Mouse (Mus musculus) liver, embryonic 15.5 days (tissue): ENCODE data around the gene Chil5. TPM values are rescaled to one million over a fixed set of nuclear protein-coding genes. Genes with fewer than 3 reads are reported as not detected.
"Not testable (repeated sequence)": the region's sequence is repeated elsewhere in the genome, so short reads cannot be mapped to it uniquely, and the experiment has no call there.

ENCODE experiments used
- ATAC-seq: fragments of 200-750 bp; cut with Nextera tagmentation; 2 replicates; pipeline ENCODE4 v1.8.0; 2017; ENCODE audit warnings: moderate number of reproducible peaks, mild to moderate bottlenecking, moderate library complexity; ENCODE audit not compliant: insufficient read depth
- H3K27ac ChIP-seq: fragments of 300-500 bp; sonication (generic); replicated peaks from 2 replicates; pipeline ENCODE4 v1.5.1; 2015; ENCODE audit warnings: mild to moderate bottlenecking, inconsistent platforms
- H3K27me3 ChIP-seq: fragments of 300-500 bp; sonication (generic); 2 replicates; pipeline ENCODE4 v1.6.1; 2015; ENCODE audit warnings: mild to moderate bottlenecking, inconsistent platforms
- H3K36me3 ChIP-seq: fragments of 300-500 bp; sonication (generic); replicated peaks from 2 replicates; pipeline ENCODE4 v1.6.1; 2015; ENCODE audit warnings: moderate library complexity, mild to moderate bottlenecking, inconsistent platforms
- H3K4me1 ChIP-seq: fragments of 300-500 bp; sonication (generic); replicated peaks from 2 replicates; pipeline ENCODE4 v1.6.1; 2015; ENCODE audit warnings: inconsistent platforms
- H3K4me2 ChIP-seq: fragments of 300-500 bp; sonication (generic); 2 replicates; pipeline ENCODE4 v1.6.1; 2015; ENCODE audit warnings: moderate library complexity, mild to moderate bottlenecking, inconsistent platforms
- H3K4me3 ChIP-seq: fragments of 300-500 bp; sonication (generic); replicated peaks from 2 replicates; pipeline ENCODE4 v1.5.1; 2015; ENCODE audit warnings: mild to moderate bottlenecking, inconsistent platforms
- H3K9ac ChIP-seq: fragments of 300-500 bp; sonication (generic); 2 replicates; pipeline ENCODE4 v1.6.1; 2015; ENCODE audit warnings: moderate library complexity, mild to moderate bottlenecking, inconsistent platforms
- H3K9me3 ChIP-seq: fragments of 300-500 bp; sonication (generic); replicated peaks from 2 replicates; pipeline ENCODE4 v1.6.1; 2016; ENCODE audit warnings: inconsistent platforms
- WGBS: fragments of 180-500 bp; shearing (Covaris S2); methylation state at CpG from one replicate; pipeline ENCODE4 v1.1.7; 2015; ENCODE audit warnings: mixed read lengths; ENCODE audit not compliant: insufficient replicate concordance; 5-methylcytosine and 5-hydroxymethylcytosine counted together
- polyA plus RNA-seq: library from polyadenylated mRNA; unstranded; fragments of >200 nt; fragmentation: Nextera tagmentation; extraction: Ambion mirVana; gene quantifications from 2 replicates; pipeline ENCODE4 v1.2.1, GENCODE M21; 2015

Chil5 gene
- 0.10 and 0.24 TPM in 2 replicates for polyA plus RNA-seq

GRCm38 (mm10) chr3:106032781-106033180, at the start of gene Chil5:
TSS of gene Chil5 (minus strand) at chr3:106032814.
- Histone ChIP-seq H3K27me3 (no peaks in the 10 kb centered on the region), H3K27ac (no peak within 1 kb of the TSS), H3K36me3 (no peaks in the 10 kb centered on the region), H3K4me2 (no peak within 1 kb of the TSS), H3K9me3 (no peaks in the 10 kb centered on the region), H3K9ac (no peak within 1 kb of the TSS), H3K4me1 (no peaks in the 10 kb centered on the region), H3K4me3 (no peak within 1 kb of the TSS)
- 42% methylated on average over 1 of the region's 1 CpGs for WGBS
- no peak for ATAC-seq

GRCm38 (mm10) chr3:106074824-106075223, 42.2 kb upstream of the Chil5 start:
- Histone ChIP-seq H3K9ac (no peak overlapping the region), H3K27ac (no peak overlapping the region), H3K9me3 (no peaks in the 10 kb centered on the region), H3K4me2 (no peak overlapping the region), H3K4me1 (no peaks in the 10 kb centered on the region), H3K4me3 (no peak overlapping the region), H3K27me3 (no peaks in the 10 kb centered on the region), H3K36me3 (no peaks in the 10 kb centered on the region)
- WGBS: 43% methylated on average over 1 of the region's 1 CpGs
- ATAC-seq: no peak

DNA sequence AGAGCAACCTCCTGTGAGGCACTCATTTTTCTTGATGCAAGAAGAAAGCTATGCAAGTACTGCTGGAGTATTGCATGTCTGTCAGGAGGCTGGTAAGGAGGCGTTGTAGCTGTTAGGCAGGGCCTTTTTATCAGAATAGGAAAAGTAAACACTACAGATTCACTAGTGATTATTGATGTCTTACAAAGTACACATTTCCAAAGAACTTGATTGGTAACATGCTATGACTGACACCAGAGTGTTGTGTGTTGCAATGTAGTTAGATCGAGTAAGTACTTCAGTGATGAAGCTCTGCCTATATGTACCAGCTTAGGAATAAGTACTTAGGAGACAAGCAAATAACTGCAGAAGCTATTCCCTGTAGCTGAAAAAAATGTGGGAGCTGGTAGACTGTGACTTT, 38.4 kb upstream of the Chil5 start:
- Histone ChIP-seq H3K36me3 (no peaks in the 10 kb centered on the region), H3K27ac (no peak overlapping the region), H3K4me3 (no peak overlapping the region), H3K27me3 (no peaks in the 10 kb centered on the region), H3K9ac (no peak overlapping the region), H3K9me3 (no peaks in the 10 kb centered on the region), H3K4me2 (no peak overlapping the region), H3K4me1 (no peaks in the 10 kb centered on the region)
- WGBS: 56% methylated on average over 2 of the region's 2 CpGs
- no peak for ATAC-seq

DNA sequence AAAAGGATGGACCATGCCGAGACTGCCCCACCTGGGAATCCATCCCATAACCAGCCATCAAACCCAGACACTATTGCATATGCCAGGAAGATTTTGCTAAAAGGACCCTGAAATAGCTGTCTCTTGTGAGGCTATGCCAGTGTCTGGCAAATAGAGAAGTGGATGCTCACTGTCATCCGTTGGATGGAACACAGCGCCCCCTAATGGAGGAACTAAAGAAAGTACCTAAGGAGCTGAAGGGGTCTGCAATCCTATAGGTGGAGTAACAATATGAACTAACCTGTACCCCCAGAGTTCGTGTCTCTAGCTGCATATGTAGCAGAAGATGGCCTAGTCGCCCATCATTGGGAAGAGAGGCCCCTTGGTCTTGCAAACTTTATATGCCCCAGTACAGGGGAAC, 35.1 kb upstream of the Chil5 start:
- H3K27ac ChIP-seq, H3K4me3 ChIP-seq, H3K9me3 ChIP-seq, H3K9ac ChIP-seq, ATAC-seq, H3K4me1 ChIP-seq, H3K27me3 ChIP-seq, H3K36me3 ChIP-seq, H3K4me2 ChIP-seq: not testable (repeated sequence)
- WGBS: 20% methylated on average over 5 of the region's 5 CpGs

- H3K9ac ChIP-seq: no peak overlapping the region
- no peaks in the 10 kb centered on the region for H3K9me3 ChIP-seq
- no peaks in the 10 kb centered on the region for H3K27me3 ChIP-seq
- H3K36me3 ChIP-seq: no peaks in the 10 kb centered on the region
- ATAC-seq: no peak
- no peak overlapping the region for H3K27ac ChIP-seq
- H3K4me3 ChIP-seq: no peak overlapping the region
- WGBS: 45% methylated on average over 3 of the region's 3 CpGs
- H3K4me1 ChIP-seq: no peaks in the 10 kb centered on the region
- H3K4me2 ChIP-seq: no peak overlapping the region
Measured at GRCm38 (mm10) chr3:106057966-106058365, 25.4 kb upstream of the Chil5 start.

DNA sequence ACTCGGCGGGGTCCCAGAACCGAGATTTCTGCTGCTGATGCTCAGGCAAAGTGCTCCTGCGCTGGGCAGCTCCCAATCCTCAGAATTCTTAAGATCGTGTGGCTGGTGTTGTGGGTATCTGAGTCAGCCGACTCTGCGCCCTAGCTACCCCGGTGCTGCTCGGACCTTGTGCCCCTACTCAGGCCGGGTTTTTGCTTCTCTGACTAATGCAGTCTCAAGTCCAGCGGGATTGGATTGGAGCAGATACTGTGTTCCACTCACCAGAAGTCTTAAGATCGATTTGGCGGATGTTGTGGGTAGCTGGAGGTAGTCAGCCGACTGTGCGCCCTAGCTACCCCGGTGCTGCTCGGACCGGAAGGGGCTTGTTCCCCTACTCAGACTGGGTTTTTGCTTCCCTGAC, 19.3 kb upstream of the Chil5 start:
- no peak for ATAC-seq
- Histone ChIP-seq H3K27me3 (no peaks in the 10 kb centered on the region), H3K9ac (no peak overlapping the region), H3K27ac (no peak overlapping the region), H3K4me3 (no peak overlapping the region), H3K36me3 (no peaks in the 10 kb centered on the region), H3K4me2 (no peak overlapping the region), H3K4me1 (no peaks in the 10 kb centered on the region), H3K9me3 (no peaks in the 10 kb centered on the region)
- WGBS: 48% methylated on average over 18 of the region's 18 CpGs

DNA sequence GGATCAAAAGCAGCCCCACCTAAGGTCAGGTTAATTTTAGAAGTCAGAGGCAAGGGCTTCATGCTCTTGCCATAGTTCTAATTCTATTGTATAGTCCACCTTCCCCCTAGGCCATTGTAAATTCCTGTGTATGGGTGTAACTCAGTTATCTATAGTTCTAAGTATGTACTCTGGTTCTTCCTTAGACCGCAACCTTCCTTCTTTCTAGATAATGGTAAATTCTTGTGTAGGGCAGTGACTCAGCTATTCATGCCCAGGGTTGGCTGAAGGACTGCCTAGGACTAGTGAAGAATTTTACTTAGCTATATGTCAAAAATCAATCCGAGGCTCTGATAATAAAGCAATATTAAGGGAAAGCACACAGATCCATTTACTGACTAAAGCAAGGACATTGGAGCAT, 7.7 kb upstream of the Chil5 start:
- 66% methylated on average over 2 of the region's 2 CpGs for WGBS
- Histone ChIP-seq H3K4me2 (no peak overlapping the region), H3K4me1 (no peaks in the 10 kb centered on the region), H3K4me3 (no peak overlapping the region), H3K27ac (no peak overlapping the region), H3K27me3 (no peaks in the 10 kb centered on the region), H3K36me3 (no peaks in the 10 kb centered on the region), H3K9ac (no peak overlapping the region), H3K9me3 (no peaks in the 10 kb centered on the region)
- ATAC-seq: no peak

GRCm38 (mm10) chr3:106024135-106024534, 8.5 kb downstream of the Chil5 start:
- no peak for ATAC-seq
- H3K4me2 ChIP-seq: no peak overlapping the region
- H3K4me3 ChIP-seq: no peak overlapping the region
- no peaks in the 10 kb centered on the region for H3K36me3 ChIP-seq
- H3K27me3 ChIP-seq: no peaks in the 10 kb centered on the region
- H3K27ac ChIP-seq: no peak overlapping the region
- H3K4me1 ChIP-seq: no peaks in the 10 kb centered on the region
- H3K9ac ChIP-seq: no peak overlapping the region
- 55% methylated on average over 2 of the region's 2 CpGs for WGBS
- no peaks in the 10 kb centered on the region for H3K9me3 ChIP-seq

DNA sequence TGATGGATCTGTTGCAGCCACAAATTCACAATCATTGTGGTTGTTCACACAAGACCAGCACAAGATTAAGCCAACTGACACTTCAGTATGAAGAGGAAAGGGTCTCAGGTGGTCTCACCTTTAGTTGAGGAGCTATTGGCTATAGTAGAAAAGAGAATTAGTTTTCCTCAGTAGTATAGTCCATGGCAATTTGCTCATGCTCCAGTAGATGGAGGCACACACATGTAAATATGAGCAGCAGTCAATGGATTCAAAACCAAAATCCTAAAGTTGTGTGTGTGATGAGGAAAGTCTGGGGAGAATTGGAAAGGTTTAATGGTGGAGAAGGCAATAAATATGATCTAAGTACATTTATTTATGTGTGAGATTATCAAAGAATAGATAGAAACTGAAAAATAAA, 10.8 kb downstream of the Chil5 start:
- Histone ChIP-seq H3K27me3 (no peaks in the 10 kb centered on the region), H3K4me3 (no peak overlapping the region), H3K9me3 (no peaks in the 10 kb centered on the region), H3K36me3 (no peaks in the 10 kb centered on the region), H3K9ac (no peak overlapping the region), H3K27ac (no peak overlapping the region), H3K4me1 (no peaks in the 10 kb centered on the region), H3K4me2 (no peak overlapping the region)
- no peak for ATAC-seq

DNA sequence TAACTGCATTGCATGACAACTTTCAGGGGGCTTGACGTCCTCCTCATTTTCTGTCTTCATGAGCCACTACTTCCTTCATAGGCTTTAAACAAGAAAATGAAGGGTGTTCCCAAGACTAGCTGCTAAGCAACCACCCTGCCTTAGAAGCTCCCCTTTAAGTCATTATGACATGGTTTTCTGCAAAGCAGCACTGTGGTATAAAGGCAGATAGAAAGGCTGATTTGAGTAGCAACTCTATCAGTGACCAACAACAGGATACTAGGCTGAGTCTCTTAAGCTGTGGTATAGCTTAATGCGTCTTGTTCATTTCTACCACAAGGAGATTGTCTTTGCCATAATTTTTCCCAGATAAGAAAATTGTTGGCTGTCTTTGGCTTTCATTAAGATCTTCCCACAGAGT, 18.1 kb downstream of the Chil5 start, which contains the start of gene Pifo:
Gene Pifo (minus strand): TSS at position 101 of the 400 bp plus-strand sequence.
- H3K9me3 ChIP-seq: no peaks in the 10 kb centered on the region
- no peaks in the 10 kb centered on the region for H3K4me1 ChIP-seq
- no peak within 1 kb of the TSS for H3K9ac ChIP-seq
- ATAC-seq: no peak
- H3K27ac ChIP-seq: no peak within 1 kb of the TSS
- H3K36me3 ChIP-seq: no peaks in the 10 kb centered on the region
- 59% methylated on average over 2 of the region's 2 CpGs for WGBS
- H3K4me2 ChIP-seq: no peak within 1 kb of the TSS
- H3K4me3 ChIP-seq: no peak within 1 kb of the TSS
- no peaks in the 10 kb centered on the region for H3K27me3 ChIP-seq

DNA sequence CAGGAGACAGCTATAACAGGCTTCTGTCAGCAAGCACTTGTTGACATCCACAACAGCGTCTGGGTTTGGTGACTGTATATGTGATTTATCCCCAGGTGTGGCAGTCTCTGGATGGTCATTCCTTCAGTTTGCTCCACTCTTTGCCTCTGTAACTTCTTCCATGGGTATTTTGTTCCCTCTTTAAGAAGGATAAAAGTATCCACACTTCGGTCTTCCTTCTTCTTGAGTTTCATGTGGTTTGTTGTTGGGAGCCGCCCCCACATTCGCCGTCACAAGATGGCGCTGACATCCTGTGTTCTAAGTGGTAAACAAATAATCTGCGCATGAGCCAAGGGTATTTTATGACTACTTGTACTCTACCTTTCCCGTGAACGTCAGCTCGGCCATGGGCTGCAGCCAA, 29.3 kb downstream of the Chil5 start:
- H3K27me3 ChIP-seq, H3K36me3 ChIP-seq, H3K27ac ChIP-seq, H3K4me2 ChIP-seq, H3K9me3 ChIP-seq, H3K4me1 ChIP-seq, H3K4me3 ChIP-seq, ATAC-seq, H3K9ac ChIP-seq: not testable (repeated sequence)
- 59% methylated on average over 10 of the region's 10 CpGs for WGBS

GRCm38 (mm10) chr3:106001416-106002370, 30.9 kb downstream of the Chil5 start:
- H3K9me3 ChIP-seq: no peaks in the 10 kb centered on the region
- H3K4me1 ChIP-seq: peaks cover 3% of the 10 kb centered on the region; the same call in 1 of the 2 replicates
- WGBS: 12% methylated on average over 17 of the region's 17 CpGs
- no peaks in the 10 kb centered on the region for H3K36me3 ChIP-seq
- no peak overlapping the region for H3K4me2 ChIP-seq
- no peak overlapping the region for H3K27ac ChIP-seq
- H3K27me3 ChIP-seq: no peaks in the 10 kb centered on the region
- no peak overlapping the region for H3K9ac ChIP-seq
- H3K4me3 ChIP-seq: no peak overlapping the region
- no peak for ATAC-seq
